Mouse (Mus musculus): Measurements from ENCODE around the gene Efna4.
A peak's percentile ranks its signal among the peaks of the same experiment; 100 is the strongest.

The Efna4 gene

GRCm38 (mm10) chr3:89361675-89362074 is 23.8 kb upstream of the Efna4 start, which contains the start of gene Dcst2:
Gene Dcst2 (plus strand): TSS chr3:89361975.
- no peak for DNase-seq (ENCODE audit: low spot score)

GRCm38 (mm10) chr3:89360237-89360636 is 22.4 kb upstream of the Efna4 start:
- DNase-seq (ENCODE audit: low spot score) = no peak

GRCm38 (mm10) chr3:89359630-89360029 is 21.8 kb upstream of the Efna4 start:
- no peak for DNase-seq (ENCODE audit: low spot score)

GRCm38 (mm10) chr3:89356029-89356428 is 18.2 kb upstream of the Efna4 start:
- no peak for DNase-seq (ENCODE audit: low spot score)

- DNase-seq (ENCODE audit: low spot score) = no peak
Measured at GRCm38 (mm10) chr3:89355512-89355902, 17.7 kb upstream of the Efna4 start.

- DNase-seq (ENCODE audit: low spot score) = peak; percentile 94
Measured at GRCm38 (mm10) chr3:89354816-89355511, 17.1 kb upstream of the Efna4 start.

- no peak for DNase-seq (ENCODE audit: low spot score)
Measured at GRCm38 (mm10) chr3:89351271-89351670, 13.4 kb upstream of the Efna4 start.

- DNase-seq (ENCODE audit: low spot score) = peak; percentile 95
Measured at GRCm38 (mm10) chr3:89349869-89350501, 12.2 kb upstream of the Efna4 start, which contains the start of gene Adam15. Gene Adam15 (minus strand): TSS chr3:89349996.

GRCm38 (mm10) chr3:89348911-89349868 is 11.4 kb upstream of the Efna4 start:
- no peak for DNase-seq (ENCODE audit: low spot score)

- no peak for DNase-seq (ENCODE audit: low spot score)
Measured at GRCm38 (mm10) chr3:89347916-89348315, 10.1 kb upstream of the Efna4 start.

GRCm38 (mm10) chr3:89346815-89347540 is 9.2 kb upstream of the Efna4 start:
- DNase-seq (ENCODE audit: low spot score) = peak; percentile 37

GRCm38 (mm10) chr3:89343279-89343678 is 5.5 kb upstream of the Efna4 start:
- no peak for DNase-seq (ENCODE audit: low spot score)

GRCm38 (mm10) chr3:89341794-89342193 is 4.0 kb upstream of the Efna4 start:
- DNase-seq (ENCODE audit: low spot score) = no peak

- peak; percentile 89 for DNase-seq (ENCODE audit: low spot score)
Measured at GRCm38 (mm10) chr3:89340465-89340864, 2.6 kb upstream of the Efna4 start.

- DNase-seq (ENCODE audit: low spot score) = peak; percentile 83
Measured at GRCm38 (mm10) chr3:89339416-89339815, 1.6 kb upstream of the Efna4 start.

- DNase-seq (ENCODE audit: low spot score) = no peak
Measured at GRCm38 (mm10) chr3:89337062-89337720, 637 bp downstream of the Efna4 start.

GRCm38 (mm10) chr3:89336529-89336928 is 1.3 kb downstream of the Efna4 start:
- DNase-seq (ENCODE audit: low spot score) = no peak

- DNase-seq (ENCODE audit: low spot score) = peak; percentile 42
Measured at GRCm38 (mm10) chr3:89333053-89333452, 4.8 kb downstream of the Efna4 start.

GRCm38 (mm10) chr3:89332476-89332875 is 5.4 kb downstream of the Efna4 start:
- no peak for DNase-seq (ENCODE audit: low spot score)

- no peak for DNase-seq (ENCODE audit: low spot score)
Measured at GRCm38 (mm10) chr3:89332013-89332412, 5.8 kb downstream of the Efna4 start.

- DNase-seq (ENCODE audit: low spot score) = no peak
Measured at GRCm38 (mm10) chr3:89331561-89331960, 6.3 kb downstream of the Efna4 start.
